Mouse (Mus musculus) liver, embryonic 14.5 days (tissue): ENCODE results near the gene Maml3. TPM values are rescaled to one million over a fixed set of nuclear protein-coding genes. Genes with fewer than 3 reads are reported as not detected.

ENCODE experiments used
- ATAC-seq: fragments of 200-750 bp; cut with Nextera tagmentation; 2 replicates; pipeline ENCODE4 v1.8.0; 2017; ENCODE audit warnings: moderate number of reproducible peaks, mild to moderate bottlenecking, moderate library complexity; ENCODE audit not compliant: insufficient read depth
- DNase-seq, 3 experiments: peaks; one replicate each; pipeline ENCODE4 v3.0.0-alpha.2; 2012 to 2013; ENCODE audit warnings: low read depth in 3 of 3, low spot score in 3 of 3
- H3K27ac ChIP-seq: fragments of 300-500 bp; sonication (generic); 2 replicates; pipeline ENCODE4 v1.5.1; 2014; ENCODE audit warnings: moderate library complexity, mild to moderate bottlenecking, control low read depth, inconsistent platforms
- H3K27me3 ChIP-seq: fragments of 300-500 bp; sonication (generic); 2 replicates; pipeline ENCODE4 v1.6.1; 2014; ENCODE audit warnings: mild to moderate bottlenecking, low read length, moderate library complexity; ENCODE audit not compliant: control insufficient read depth, insufficient read depth
- H3K36me3 ChIP-seq: fragments of 300-500 bp; sonication (generic); replicated peaks from 2 replicates; pipeline ENCODE4 v1.6.1; 2014; ENCODE audit warnings: low read depth; ENCODE audit not compliant: control insufficient read depth, insufficient read depth
- H3K4me1 ChIP-seq, 2 experiments: fragments of 200-500 bp in 1 of 2; fragments of 300-500 bp in 1 of 2; sonication (generic) in 1 of 2; replicated peaks; 2 replicates each; pipeline ENCODE4 v1.6.1; 2012 to 2014; ENCODE audit warnings: antibody characterized with exemption in 1 of 2, inconsistent platforms in 1 of 2, low read length in 1 of 2; ENCODE audit not compliant: control insufficient read depth in 2 of 2, insufficient read depth in 2 of 2
- H3K4me2 ChIP-seq: fragments of 300-500 bp; sonication (generic); 2 replicates; pipeline ENCODE4 v1.6.1; 2014; ENCODE audit warnings: low read depth, mild to moderate bottlenecking, control low read depth, moderate library complexity
- H3K4me3 ChIP-seq, 2 experiments: fragments of 200-500 bp in 1 of 2; fragments of 300-500 bp in 1 of 2; sonication (generic) in 1 of 2; 2 replicates each; pipeline ENCODE4 v1.5.1; 2012 to 2014; ENCODE audit warnings: low read depth in 2 of 2, low read length in 2 of 2, mild to moderate bottlenecking in 2 of 2, control low read depth in 1 of 2, inconsistent platforms in 1 of 2, moderate library complexity in 1 of 2; ENCODE audit not compliant: insufficient read depth in 1 of 2
- H3K9ac ChIP-seq: fragments of 300-500 bp; sonication (generic); replicated peaks from 2 replicates; pipeline ENCODE4 v1.6.1; 2014; ENCODE audit warnings: mild to moderate bottlenecking, control low read depth, moderate library complexity
- H3K9me3 ChIP-seq: fragments of 300-500 bp; sonication (generic); 2 replicates; pipeline ENCODE4 v1.6.1; 2016; ENCODE audit warnings: low read length, mixed read lengths; ENCODE audit not compliant: control insufficient read depth
- CTCF ChIP-seq: IDR thresholded peaks from 2 replicates; pipeline ENCODE4 v1.5.1; 2016; ENCODE audit warnings: antibody characterized with exemption, low read depth, control low read depth
- EP300 ChIP-seq: IDR thresholded peaks from 2 replicates; pipeline ENCODE4 v1.6.1; 2016; ENCODE audit warnings: antibody characterized with exemption, low read depth
- WGBS: fragments of 180-500 bp; shearing (Covaris S2); extraction: QIAGEN DNeasy Blood & Tissue Kit; methylation state at CpG from one replicate; pipeline ENCODE4 v1.1.7; 2014; ENCODE audit not compliant: insufficient replicate concordance; 5-methylcytosine and 5-hydroxymethylcytosine counted together
- polyA plus RNA-seq, 2 experiments: library from polyadenylated mRNA; depleted of rRNA in 1 of 2; stranded (reverse) in 1 of 2; unstranded in 1 of 2; fragments of >200 nt; fragmentation: Nextera tagmentation in 1 of 2; extraction: Ambion mirVana in 1 of 2; gene quantifications; 2 replicates each; pipeline versions ENCODE4 v1.2.1 to v1.2.3; 2012 to 2014

Gene Maml3
- polyA plus RNA-seq, 2 experiments: 0.57 to 0.71 TPM

DNA sequence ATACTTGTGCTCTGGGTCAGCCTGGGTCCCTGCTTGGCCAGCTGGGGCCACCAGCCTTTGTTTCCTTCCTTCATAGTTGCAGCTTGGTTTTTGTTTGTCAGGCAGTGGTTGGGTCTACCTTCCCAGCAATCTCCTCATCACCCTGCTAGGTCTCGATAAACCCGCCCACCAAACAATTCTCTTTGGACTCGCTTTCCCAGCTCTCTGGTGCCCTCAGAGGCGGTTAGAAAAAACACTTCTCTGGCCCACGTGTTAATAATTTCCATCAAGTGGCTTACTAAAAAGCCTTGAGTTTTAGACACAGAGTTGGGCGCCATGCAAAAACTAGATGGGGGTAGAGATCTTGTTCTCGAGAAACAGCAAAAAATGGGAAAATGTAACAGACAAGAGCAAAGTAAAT is 253.3 kb downstream of the Maml3 start:
- Histone ChIP-seq H3K27ac (no peak overlapping the region), H3K9ac (no peak overlapping the region), H3K9me3 (no peaks in the 10 kb centered on the region), H3K4me1 (peaks cover 0 to 3% of the 10 kb centered on the region in 2 experiments; a peak in 2 of 4 replicates), H3K36me3 (no peaks in the 10 kb centered on the region), H3K4me2 (no peak overlapping the region), H3K4me3 (no peak overlapping the region), H3K27me3 (no peaks in the 10 kb centered on the region)
- DNase-seq (no peak), ATAC-seq (no peak)
- no peak for TF ChIP-seq CTCF
- TF ChIP-seq EP300: no peak
- WGBS: 60% methylated on average over 7 of the region's 7 CpGs

GRCm38 (mm10) chr3:51849462-51849861 is 255.4 kb downstream of the Maml3 start:
- ATAC-seq (no peak), DNase-seq (no peak)
- no peak overlapping the region for H3K4me2 ChIP-seq
- WGBS: 61% methylated on average over 6 of the region's 6 CpGs
- no peak overlapping the region for H3K4me3 ChIP-seq
- H3K9ac ChIP-seq: no peak overlapping the region
- peaks cover 0 to 3% of the 10 kb centered on the region in 2 experiments; a peak in 2 of 4 replicates for H3K4me1 ChIP-seq
- TF ChIP-seq CTCF: no peak
- TF ChIP-seq EP300: no peak
- no peaks in the 10 kb centered on the region for H3K9me3 ChIP-seq
- H3K27me3 ChIP-seq: no peaks in the 10 kb centered on the region
- no peaks in the 10 kb centered on the region for H3K36me3 ChIP-seq
- H3K27ac ChIP-seq: no peak overlapping the region

- Histone ChIP-seq H3K36me3 (no peaks in the 10 kb centered on the region), H3K4me2 (no peak overlapping the region), H3K9ac (no peak overlapping the region), H3K9me3 (no peaks in the 10 kb centered on the region), H3K4me1 (peaks cover 0 to 3% of the 10 kb centered on the region in 2 experiments; a peak in 2 of 4 replicates), H3K4me3 (no peak overlapping the region), H3K27ac (no peak overlapping the region), H3K27me3 (no peaks in the 10 kb centered on the region)
- WGBS: 56% methylated on average over 4 of the region's 4 CpGs
- DNase-seq (no peak), ATAC-seq (no peak)
- TF ChIP-seq CTCF (no peak), EP300 (no peak)
These were observed 257.6 kb downstream of the Maml3 start for GRCm38 (mm10) chr3:51847262-51847661.

GRCm38 (mm10) chr3:51844255-51844654 is 260.6 kb downstream of the Maml3 start:
- no peaks in the 10 kb centered on the region for H3K9me3 ChIP-seq
- DNase-seq (no peak), ATAC-seq (no peak)
- no peak for TF ChIP-seq EP300
- TF ChIP-seq CTCF: no peak
- H3K36me3 ChIP-seq: no peaks in the 10 kb centered on the region
- peaks cover 0 to 2% of the 10 kb centered on the region in 2 experiments; a peak in 2 of 4 replicates for H3K4me1 ChIP-seq
- WGBS: 71% methylated on average over 9 of the region's 9 CpGs
- no peak overlapping the region for H3K9ac ChIP-seq
- no peak overlapping the region for H3K4me3 ChIP-seq
- no peak overlapping the region for H3K4me2 ChIP-seq
- no peaks in the 10 kb centered on the region for H3K27me3 ChIP-seq
- no peak overlapping the region for H3K27ac ChIP-seq

DNA sequence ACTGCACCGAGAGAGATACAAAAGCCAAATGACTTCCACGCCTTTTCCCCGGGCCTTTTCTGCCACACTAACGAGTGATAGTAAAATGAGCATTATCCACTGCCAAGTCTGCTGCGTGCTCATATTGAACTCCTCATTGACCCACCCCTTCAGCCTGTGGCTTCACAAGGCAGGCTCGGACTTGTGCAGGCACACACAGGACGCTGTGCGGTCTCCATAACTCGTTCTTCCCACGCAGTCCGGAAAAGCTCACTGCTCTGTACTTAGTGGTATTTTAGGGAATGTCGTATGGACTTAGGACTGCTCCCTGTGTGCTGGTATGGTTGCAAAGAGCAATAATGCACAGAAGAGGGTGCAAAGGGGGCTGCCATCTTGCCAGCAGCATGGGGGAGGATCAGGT is 262.7 kb downstream of the Maml3 start:
- 76% methylated on average over 12 of the region's 12 CpGs for WGBS
- ATAC-seq: no peak
- H3K4me1 ChIP-seq: no peaks in the 10 kb centered on the region

More for the DNA sequence above, 262.7 kb downstream of the Maml3 start:
- Histone ChIP-seq H3K36me3 (no peaks in the 10 kb centered on the region), H3K4me2 (no peak overlapping the region), H3K27ac (no peak overlapping the region), H3K27me3 (no peaks in the 10 kb centered on the region), H3K9ac (no peak overlapping the region), H3K4me3 (no peak overlapping the region), H3K9me3 (no peaks in the 10 kb centered on the region)
- no peak for DNase-seq
- TF ChIP-seq EP300 (no peak), CTCF (no peak)
